Mouse (Mus musculus) forebrain, embryonic 13.5 days (tissue): ENCODE results near the gene Cntn1. TPM values are rescaled to one million over a fixed set of nuclear protein-coding genes. Genes with fewer than 3 reads are reported as not detected.

Experiments used
- ATAC-seq: fragments of 200-750 bp; cut with Nextera tagmentation; 2 replicates; pipeline ENCODE4 v1.8.0; 2017
- H3K27ac ChIP-seq: fragments of 300-500 bp; sonication (generic); 2 replicates; pipeline ENCODE4 v1.5.1; 2015; ENCODE audit warnings: inconsistent platforms, mild to moderate bottlenecking, moderate library complexity
- H3K27me3 ChIP-seq: fragments of 300-500 bp; sonication (generic); 2 replicates; pipeline ENCODE4 v1.6.1; 2015; ENCODE audit warnings: mild to moderate bottlenecking, inconsistent platforms
- H3K36me3 ChIP-seq: fragments of 300-500 bp; sonication (generic); 2 replicates; pipeline ENCODE4 v1.6.1; 2015; ENCODE audit warnings: mild to moderate bottlenecking, inconsistent platforms; ENCODE audit not compliant: poor library complexity, severe bottlenecking
- H3K4me1 ChIP-seq: fragments of 300-500 bp; sonication (generic); 2 replicates; pipeline ENCODE4 v1.6.1; 2015; ENCODE audit warnings: inconsistent platforms
- H3K4me2 ChIP-seq: fragments of 300-500 bp; sonication (generic); 2 replicates; pipeline ENCODE4 v1.6.1; 2015; ENCODE audit warnings: inconsistent platforms, mild to moderate bottlenecking, moderate library complexity
- H3K4me3 ChIP-seq: fragments of 300-500 bp; sonication (generic); 2 replicates; pipeline ENCODE4 v1.5.1; 2015; ENCODE audit warnings: mild to moderate bottlenecking, inconsistent platforms
- H3K9ac ChIP-seq: fragments of 300-500 bp; sonication (generic); 2 replicates; pipeline ENCODE4 v1.6.1; 2015; ENCODE audit warnings: mild to moderate bottlenecking, inconsistent platforms
- H3K9me3 ChIP-seq: fragments of 300-500 bp; sonication (generic); replicated peaks from 2 replicates; pipeline ENCODE4 v1.6.1; 2016; ENCODE audit warnings: inconsistent platforms
- WGBS: fragments of 180-500 bp; shearing (Covaris S2); methylation state at CpG from one replicate; pipeline ENCODE4 v1.1.7; 2015; 5-methylcytosine and 5-hydroxymethylcytosine counted together
- polyA plus RNA-seq: library from polyadenylated mRNA; unstranded; fragments of >200 nt; fragmentation: Nextera tagmentation; extraction: Ambion mirVana; gene quantifications from 2 replicates; pipeline ENCODE4 v1.2.1, GENCODE M21; 2015

Gene Cntn1
- polyA plus RNA-seq, 1 experiment from 2014 or later, result 7.6 TPM

- Histone ChIP-seq H3K9me3 (no peaks in the 10 kb centered on the region), H3K4me3 (peak overlapping the region; percentile 37), H3K4me2 (peak overlapping the region; percentile 65), H3K36me3 (no peaks in the 10 kb centered on the region), H3K4me1 (peaks cover 19% of the 10 kb centered on the region), H3K27me3 (no peaks in the 10 kb centered on the region), H3K27ac (no peak overlapping the region), H3K9ac (peak overlapping the region; percentile 52)
- ATAC-seq, result no peak
- WGBS, result 42% methylated on average over 10 of the region's 10 CpGs
Observed at GRCm38 (mm10) chr15:92160855-92161162, 109.8 kb downstream of the Cntn1 start.

GRCm38 (mm10) chr15:92161163-92162025 is 110.4 kb downstream of the Cntn1 start:
- 27% methylated on average over 20 of the region's 20 CpGs for WGBS
- H3K27me3 ChIP-seq, result no peaks in the 10 kb centered on the region
- ATAC-seq, result peak; percentile 82
- H3K4me2 ChIP-seq, result peak overlapping the region; percentile 65
- H3K9ac ChIP-seq, result peak overlapping the region; percentile 52
- peak overlapping the region; percentile 37 for H3K4me3 ChIP-seq
- H3K4me1 ChIP-seq, result peaks cover 19% of the 10 kb centered on the region
- H3K36me3 ChIP-seq, result no peaks in the 10 kb centered on the region
- H3K9me3 ChIP-seq, result no peaks in the 10 kb centered on the region
- H3K27ac ChIP-seq, result peak overlapping the region; percentile 44; the same call in 1 of the 2 replicates

GRCm38 (mm10) chr15:92162835-92163234 is 111.9 kb downstream of the Cntn1 start:
- no peak overlapping the region for H3K9ac ChIP-seq
- H3K4me3 ChIP-seq, result no peak overlapping the region
- no peak overlapping the region for H3K27ac ChIP-seq
- peaks cover 19% of the 10 kb centered on the region for H3K4me1 ChIP-seq
- no peak for ATAC-seq
- no peak overlapping the region for H3K4me2 ChIP-seq
- no peaks in the 10 kb centered on the region for H3K9me3 ChIP-seq
- H3K27me3 ChIP-seq, result no peaks in the 10 kb centered on the region
- H3K36me3 ChIP-seq, result no peaks in the 10 kb centered on the region
- WGBS, result 58% methylated on average over 4 of the region's 4 CpGs

- 81% methylated on average over 3 of the region's 3 CpGs for WGBS
- H3K9me3 ChIP-seq, result no peaks in the 10 kb centered on the region
- H3K27me3 ChIP-seq, result no peaks in the 10 kb centered on the region
- H3K9ac ChIP-seq, result no peak overlapping the region
- H3K4me3 ChIP-seq, result no peak overlapping the region
- no peak for ATAC-seq
- H3K4me1 ChIP-seq, result peaks cover 19% of the 10 kb centered on the region
- no peak overlapping the region for H3K4me2 ChIP-seq
- no peaks in the 10 kb centered on the region for H3K36me3 ChIP-seq
- no peak overlapping the region for H3K27ac ChIP-seq
Observed at GRCm38 (mm10) chr15:92164127-92164526, 113.2 kb downstream of the Cntn1 start.

GRCm38 (mm10) chr15:92166266-92166665 is 115.3 kb downstream of the Cntn1 start:
- no peak for ATAC-seq
- Histone ChIP-seq H3K9me3 (no peaks in the 10 kb centered on the region), H3K27ac (no peak overlapping the region), H3K4me3 (no peak overlapping the region), H3K9ac (no peak overlapping the region), H3K4me1 (peaks cover 6% of the 10 kb centered on the region), H3K36me3 (no peaks in the 10 kb centered on the region), H3K4me2 (no peak overlapping the region), H3K27me3 (no peaks in the 10 kb centered on the region)
- 75% methylated on average over 5 of the region's 5 CpGs for WGBS

- Histone ChIP-seq H3K4me2 (no peak overlapping the region), H3K27ac (no peak overlapping the region), H3K4me1 (no peaks in the 10 kb centered on the region), H3K4me3 (no peak overlapping the region), H3K9me3 (no peaks in the 10 kb centered on the region), H3K9ac (no peak overlapping the region), H3K36me3 (no peaks in the 10 kb centered on the region), H3K27me3 (no peaks in the 10 kb centered on the region)
- WGBS, result 87% methylated on average over 2 of the region's 2 CpGs
- no peak for ATAC-seq
Observed at GRCm38 (mm10) chr15:92175739-92176138, 124.8 kb downstream of the Cntn1 start.

- Histone ChIP-seq H3K9ac (no peak overlapping the region), H3K27me3 (no peaks in the 10 kb centered on the region), H3K4me2 (no peak overlapping the region), H3K36me3 (no peaks in the 10 kb centered on the region), H3K4me1 (no peaks in the 10 kb centered on the region), H3K9me3 (no peaks in the 10 kb centered on the region), H3K4me3 (no peak overlapping the region), H3K27ac (no peak overlapping the region)
- WGBS, result 69% methylated on average over 9 of the region's 9 CpGs
- ATAC-seq, result no peak
Observed at GRCm38 (mm10) chr15:92177413-92177812, 126.4 kb downstream of the Cntn1 start.

GRCm38 (mm10) chr15:92185484-92185883 is 134.5 kb downstream of the Cntn1 start:
- H3K4me2 ChIP-seq, result no peak overlapping the region
- no peaks in the 10 kb centered on the region for H3K9me3 ChIP-seq
- no peak overlapping the region for H3K27ac ChIP-seq
- H3K4me3 ChIP-seq, result no peak overlapping the region
- no peak for ATAC-seq
- no peaks in the 10 kb centered on the region for H3K27me3 ChIP-seq
- no peaks in the 10 kb centered on the region for H3K4me1 ChIP-seq
- H3K36me3 ChIP-seq, result no peaks in the 10 kb centered on the region
- no peak overlapping the region for H3K9ac ChIP-seq
- 94% methylated on average over 2 of the region's 2 CpGs for WGBS

GRCm38 (mm10) chr15:92190000-92190399 is 139.0 kb downstream of the Cntn1 start:
- H3K4me3 ChIP-seq, result no peak overlapping the region
- no peaks in the 10 kb centered on the region for H3K9me3 ChIP-seq
- 68% methylated on average over 2 of the region's 2 CpGs for WGBS
- H3K9ac ChIP-seq, result no peak overlapping the region
- H3K27me3 ChIP-seq, result no peaks in the 10 kb centered on the region
- H3K4me1 ChIP-seq, result no peaks in the 10 kb centered on the region
- no peaks in the 10 kb centered on the region for H3K36me3 ChIP-seq
- no peak for ATAC-seq
- no peak overlapping the region for H3K27ac ChIP-seq
- no peak overlapping the region for H3K4me2 ChIP-seq

GRCm38 (mm10) chr15:92200326-92200985 is 149.5 kb downstream of the Cntn1 start:
- H3K36me3 ChIP-seq, result no peaks in the 10 kb centered on the region
- H3K27me3 ChIP-seq, result no peaks in the 10 kb centered on the region
- no peak overlapping the region for H3K4me3 ChIP-seq
- no peaks in the 10 kb centered on the region for H3K9me3 ChIP-seq
- 64% methylated on average over 6 of the region's 6 CpGs for WGBS
- no peak overlapping the region for H3K9ac ChIP-seq
- H3K27ac ChIP-seq, result no peak overlapping the region
- no peak for ATAC-seq
- H3K4me2 ChIP-seq, result no peak overlapping the region
- H3K4me1 ChIP-seq, result no peaks in the 10 kb centered on the region

- no peaks in the 10 kb centered on the region for H3K4me1 ChIP-seq
- no peak for ATAC-seq
- H3K36me3 ChIP-seq, result no peaks in the 10 kb centered on the region
- H3K27ac ChIP-seq, result no peak overlapping the region
- H3K27me3 ChIP-seq, result no peaks in the 10 kb centered on the region
- 88% methylated on average over 4 of the region's 4 CpGs for WGBS
- no peak overlapping the region for H3K9ac ChIP-seq
- no peak overlapping the region for H3K4me2 ChIP-seq
- no peaks in the 10 kb centered on the region for H3K9me3 ChIP-seq
- no peak overlapping the region for H3K4me3 ChIP-seq
Observed at GRCm38 (mm10) chr15:92206695-92207094, 155.7 kb downstream of the Cntn1 start.

GRCm38 (mm10) chr15:92209778-92210177 is 158.8 kb downstream of the Cntn1 start:
- WGBS, result 86% methylated on average over 1 of the region's 1 CpGs
- no peak overlapping the region for H3K27ac ChIP-seq

More at GRCm38 (mm10) chr15:92209778-92210177, 158.8 kb downstream of the Cntn1 start:
- Histone ChIP-seq H3K4me3 (no peak overlapping the region), H3K4me2 (no peak overlapping the region), H3K27me3 (no peaks in the 10 kb centered on the region), H3K9me3 (no peaks in the 10 kb centered on the region), H3K9ac (no peak overlapping the region), H3K36me3 (no peaks in the 10 kb centered on the region), H3K4me1 (no peaks in the 10 kb centered on the region)
- ATAC-seq, result no peak
